Mouse (Mus musculus) E14TG2a.4 (cell line): ENCODE measurements around the gene Sbds.

Experiments used
- CTCF ChIP-seq: conservative IDR thresholded peaks from 2 replicates; pipeline ENCODE4 v1.5.1; 2014; ENCODE audit warnings: low read length
- POU5F1 ChIP-seq: IDR thresholded peaks from 2 replicates; pipeline ENCODE4 v1.6.1; 2014; ENCODE audit warnings: low read length, borderline replicate concordance

GRCm38 (mm10) chr5:130303611-130304010 lies 48.3 kb upstream of the Sbds start:
- TF ChIP-seq CTCF (no peak), POU5F1 (no peak)
